Mouse (Mus musculus): ENCODE data around the gene Slc15a2. TPM values are rescaled to one million over a fixed set of nuclear protein-coding genes. Genes with fewer than 3 reads are reported as not detected.

The Slc15a2 gene
- polyA plus RNA-seq (2015; fragmentation: Nextera tagmentation; extraction: Ambion mirVana), result 13.0 and 14.6 TPM in 2 replicates

GRCm38 (mm10) chr16:36784594-36785313 lies at the start of gene Slc15a2:
TSS of gene Slc15a2 (minus strand) at chr16:36784962.
- H3K9me3 ChIP-seq (replicated peaks), result no peaks in the 10 kb centered on the region
- peak within 1 kb of the TSS; percentile 73 for H3K27ac ChIP-seq
- H3K4me3 ChIP-seq, result peak within 1 kb of the TSS; percentile 28
- no peak within 1 kb of the TSS for H3K9ac ChIP-seq
- WGBS, result 60% methylated on average over 10 of the region's 10 CpGs
- H3K27me3 ChIP-seq, result no peaks in the 10 kb centered on the region
- H3K4me1 ChIP-seq, result peaks cover 4% of the 10 kb centered on the region; the same call in 1 of the 2 replicates
- H3K4me2 ChIP-seq, result peak within 1 kb of the TSS; percentile 46
- H3K36me3 ChIP-seq (ENCODE audit: poor library complexity, severe bottlenecking), result no peaks in the 10 kb centered on the region
- ATAC-seq, result peak; percentile 90

- Histone ChIP-seq H3K4me1 (peaks cover 16% of the 10 kb centered on the region), H3K4me2 (peak overlapping the region; percentile 73), H3K27ac (peak overlapping the region; percentile 75; the same call in 1 of the 2 replicates), H3K4me3 (peak overlapping the region; percentile 87), H3K9ac (peak overlapping the region; percentile 95), H3K36me3 (ENCODE audit: poor library complexity, severe bottlenecking) (0 out of 2 replicates have a peak, but pooled peaks cover 4% of the 10 kb centered on the region), H3K9me3 (replicated peaks) (no peaks in the 10 kb centered on the region), H3K27me3 (peaks cover 3% of the 10 kb centered on the region; the same call in 1 of the 2 replicates)
- 2% methylated on average over 11 of the region's 11 CpGs for WGBS
- peak; percentile 32 for ATAC-seq
Measured at GRCm38 (mm10) chr16:36828820-36829219, 44.1 kb upstream of the Slc15a2 start.

- H3K27ac ChIP-seq, result peak within 1 kb of the TSS; percentile 75
- peaks cover 3% of the 10 kb centered on the region; the same call in 1 of the 2 replicates for H3K27me3 ChIP-seq
- 0 out of 2 replicates have a peak, but pooled peaks cover 4% of the 10 kb centered on the region for H3K36me3 ChIP-seq (ENCODE audit: poor library complexity, severe bottlenecking)
- no peaks in the 10 kb centered on the region for H3K9me3 ChIP-seq (replicated peaks)
- peaks cover 16% of the 10 kb centered on the region for H3K4me1 ChIP-seq
- peak within 1 kb of the TSS; percentile 87 for H3K4me3 ChIP-seq
- peak within 1 kb of the TSS; percentile 95 for H3K9ac ChIP-seq
- WGBS, result 1% methylated on average over 63 of the region's 64 CpGs
- peak within 1 kb of the TSS; percentile 73 for H3K4me2 ChIP-seq
- ATAC-seq, result peak; percentile 99
Measured at GRCm38 (mm10) chr16:36828054-36828786, 43.5 kb upstream of the Slc15a2 start, which contains the start of gene Iqcb1. TSS of gene Iqcb1 (plus strand) at chr16:36828385.

GRCm38 (mm10) chr16:36827611-36828053 lies 42.9 kb upstream of the Slc15a2 start:
- peak overlapping the region; percentile 87 for H3K4me3 ChIP-seq
- peak overlapping the region; percentile 73 for H3K4me2 ChIP-seq
- H3K4me1 ChIP-seq, result peaks cover 16% of the 10 kb centered on the region
- H3K9me3 ChIP-seq (replicated peaks), result no peaks in the 10 kb centered on the region
- WGBS, result 8% methylated on average over 11 of the region's 11 CpGs
- ATAC-seq, result no peak
- H3K27ac ChIP-seq, result no peak overlapping the region
- H3K9ac ChIP-seq, result peak overlapping the region; percentile 95; the same call in 1 of the 2 replicates
- 0 out of 2 replicates have a peak, but pooled peaks cover 4% of the 10 kb centered on the region for H3K36me3 ChIP-seq (ENCODE audit: poor library complexity, severe bottlenecking)
- peaks cover 3% of the 10 kb centered on the region; the same call in 1 of the 2 replicates for H3K27me3 ChIP-seq

- Histone ChIP-seq H3K36me3 (ENCODE audit: poor library complexity, severe bottlenecking) (no peaks in the 10 kb centered on the region), H3K9me3 (replicated peaks) (no peaks in the 10 kb centered on the region), H3K4me3 (no peak overlapping the region), H3K27me3 (no peaks in the 10 kb centered on the region), H3K4me1 (no peaks in the 10 kb centered on the region), H3K27ac (no peak overlapping the region), H3K9ac (no peak overlapping the region), H3K4me2 (no peak overlapping the region)
- 10% methylated on average over 3 of the region's 3 CpGs for WGBS
- ATAC-seq, result no peak
Measured at GRCm38 (mm10) chr16:36821474-36821873, 36.7 kb upstream of the Slc15a2 start.

GRCm38 (mm10) chr16:36820747-36821146 lies 36.0 kb upstream of the Slc15a2 start:
- Histone ChIP-seq H3K36me3 (ENCODE audit: poor library complexity, severe bottlenecking) (no peaks in the 10 kb centered on the region), H3K4me2 (no peak overlapping the region), H3K9ac (no peak overlapping the region), H3K27me3 (no peaks in the 10 kb centered on the region), H3K27ac (no peak overlapping the region), H3K9me3 (replicated peaks) (no peaks in the 10 kb centered on the region), H3K4me3 (no peak overlapping the region), H3K4me1 (no peaks in the 10 kb centered on the region)
- 84% methylated on average over 3 of the region's 3 CpGs for WGBS
- no peak for ATAC-seq

- no peak overlapping the region for H3K9ac ChIP-seq
- no peaks in the 10 kb centered on the region for H3K9me3 ChIP-seq (replicated peaks)
- H3K36me3 ChIP-seq (ENCODE audit: poor library complexity, severe bottlenecking), result no peaks in the 10 kb centered on the region
- no peaks in the 10 kb centered on the region for H3K27me3 ChIP-seq
- no peak overlapping the region for H3K4me3 ChIP-seq
- no peak for ATAC-seq
- WGBS, result 55% methylated on average over 6 of the region's 6 CpGs
- H3K27ac ChIP-seq, result no peak overlapping the region
- H3K4me2 ChIP-seq, result no peak overlapping the region
- H3K4me1 ChIP-seq, result no peaks in the 10 kb centered on the region
Measured at GRCm38 (mm10) chr16:36820016-36820415, 35.3 kb upstream of the Slc15a2 start.

GRCm38 (mm10) chr16:36817321-36817926 lies 32.7 kb upstream of the Slc15a2 start:
- H3K4me2 ChIP-seq, result no peak overlapping the region
- peak; percentile 96 for ATAC-seq
- H3K9me3 ChIP-seq (replicated peaks), result no peaks in the 10 kb centered on the region
- H3K36me3 ChIP-seq (ENCODE audit: poor library complexity, severe bottlenecking), result no peaks in the 10 kb centered on the region
- WGBS, result 19% methylated on average over 7 of the region's 7 CpGs
- no peak overlapping the region for H3K27ac ChIP-seq
- no peak overlapping the region for H3K9ac ChIP-seq
- no peaks in the 10 kb centered on the region for H3K4me1 ChIP-seq
- H3K4me3 ChIP-seq, result no peak overlapping the region
- H3K27me3 ChIP-seq, result no peaks in the 10 kb centered on the region

GRCm38 (mm10) chr16:36816916-36817315 lies 32.2 kb upstream of the Slc15a2 start:
- peak; percentile 68 for ATAC-seq
- no peaks in the 10 kb centered on the region for H3K36me3 ChIP-seq (ENCODE audit: poor library complexity, severe bottlenecking)

GRCm38 (mm10) chr16:36813680-36814079 lies 28.9 kb upstream of the Slc15a2 start:
- H3K9me3 ChIP-seq (replicated peaks), result no peaks in the 10 kb centered on the region
- H3K27me3 ChIP-seq, result no peaks in the 10 kb centered on the region
- no peaks in the 10 kb centered on the region for H3K4me1 ChIP-seq
- H3K27ac ChIP-seq, result no peak overlapping the region
- no peak overlapping the region for H3K9ac ChIP-seq
- 76% methylated on average over 3 of the region's 3 CpGs for WGBS
- H3K4me2 ChIP-seq, result no peak overlapping the region
- no peak overlapping the region for H3K4me3 ChIP-seq
- ATAC-seq, result no peak
- H3K36me3 ChIP-seq (ENCODE audit: poor library complexity, severe bottlenecking), result no peaks in the 10 kb centered on the region

More at GRCm38 (mm10) chr16:36816916-36817315, 32.2 kb upstream of the Slc15a2 start:
- H3K27me3 ChIP-seq, result no peaks in the 10 kb centered on the region
- H3K27ac ChIP-seq, result no peak overlapping the region
- no peaks in the 10 kb centered on the region for H3K4me1 ChIP-seq
- no peaks in the 10 kb centered on the region for H3K9me3 ChIP-seq (replicated peaks)
- H3K9ac ChIP-seq, result no peak overlapping the region
- H3K4me2 ChIP-seq, result no peak overlapping the region
- no peak overlapping the region for H3K4me3 ChIP-seq

- H3K4me2 ChIP-seq, result no peak overlapping the region
- H3K9ac ChIP-seq, result no peak overlapping the region
- WGBS, result 89% methylated on average over 3 of the region's 3 CpGs
- H3K27ac ChIP-seq, result no peak overlapping the region
- no peaks in the 10 kb centered on the region for H3K4me1 ChIP-seq
- H3K9me3 ChIP-seq (replicated peaks), result no peaks in the 10 kb centered on the region
- H3K4me3 ChIP-seq, result no peak overlapping the region
- H3K27me3 ChIP-seq, result no peaks in the 10 kb centered on the region
- ATAC-seq, result no peak
- no peaks in the 10 kb centered on the region for H3K36me3 ChIP-seq (ENCODE audit: poor library complexity, severe bottlenecking)
Measured at GRCm38 (mm10) chr16:36808616-36809015, 23.9 kb upstream of the Slc15a2 start.

GRCm38 (mm10) chr16:36802361-36802760 lies 17.6 kb upstream of the Slc15a2 start:
- ATAC-seq, result no peak
- Histone ChIP-seq H3K4me2 (no peak overlapping the region), H3K4me1 (no peaks in the 10 kb centered on the region), H3K9ac (no peak overlapping the region), H3K36me3 (ENCODE audit: poor library complexity, severe bottlenecking) (no peaks in the 10 kb centered on the region), H3K9me3 (replicated peaks) (no peaks in the 10 kb centered on the region), H3K4me3 (no peak overlapping the region), H3K27ac (no peak overlapping the region), H3K27me3 (no peaks in the 10 kb centered on the region)
- 86% methylated on average over 3 of the region's 3 CpGs for WGBS
